20 mouse cellular contexts compared by ENCODE assay signal in the genomic region with DNA sequence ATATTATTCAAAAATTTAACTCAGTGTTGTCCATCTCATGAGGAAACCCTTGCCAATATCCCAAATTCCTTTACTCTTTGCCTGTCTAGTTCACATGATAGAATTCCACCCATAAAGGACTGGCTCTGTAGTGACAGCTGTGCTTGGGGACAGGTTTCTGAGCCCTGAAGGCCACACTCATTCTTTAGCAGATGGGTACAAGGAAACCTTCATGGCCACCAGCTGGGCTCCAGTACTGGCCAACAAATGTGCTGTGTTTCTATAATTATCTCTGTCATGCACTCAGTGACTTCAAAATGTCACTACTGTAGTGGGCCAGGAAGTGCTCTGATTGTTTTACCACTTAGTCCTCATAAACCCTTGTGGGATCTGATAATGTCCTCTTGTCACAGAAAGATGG.
DNase-seq lines count a peak whose midpoint lies in the region; ATAC-seq lines count a peak whose summit lies in the region.
"Had no signal": no experiment of that assay in that cellular context is flagged by ENCODE, and none has a peak within 500 bp of the region (broad histone marks: within the 10 kb centered on the region; RNA-seq: fewer than 3 reads in every experiment).

No protein-coding gene starts in this region.

- peak; percentile 69; the same call in 1 of the 2 replicates for ATAC-seq in cerebellum, adult (ENCODE audit: insufficient number of reproducible peaks, low FRiP score, low TSS enrichment)
- ATAC-seq in frontal cortex, adult (ENCODE audit: low TSS enrichment) = no peak
- ATAC-seq: forebrain, embryonic 14.5 days; inflammation-experienced regulatory T-cells, adult 6 months had no signal

- no peak for DNase-seq in cerebellum, postnatal 4 days (ENCODE audit: low spot score in 2 of 2)
- DNase-seq in brain, adult 2 months (ENCODE audit: low read depth, low spot score) = peak; percentile 92
- peak; percentile 77 for DNase-seq in cerebellum, adult 8-10 months
- peak; percentile 78 to 85 for DNase-seq in cerebellum, postnatal 36 days
- DNase-seq in ovary, postnatal 10 days (ENCODE audit: low spot score) = no peak
- DNase-seq: adrenal gland, postnatal 10 days; gastrocnemius, postnatal 10 days; heart, postnatal 14 days; kidney, adult 8-10 months; kidney, postnatal 10 days; layer of hippocampus, postnatal 36 days; lung, postnatal 36 days; midbrain, embryonic 14.5 days; right cerebral cortex, adult 18-20 months; right cerebral cortex, postnatal 4 days; thymus, postnatal 36 days had no signal

Comparison
In these comparisons a context has a peak if more than half of its experiments do, and no peak if none do; other contexts are left out.
1. DNase-seq: peak in brain, adult 2 months (single experiment), cerebellum, adult 8-10 months (single experiment) and cerebellum, postnatal 36 days (2 of 2); none in cerebellum, postnatal 4 days (0 of 2) and ovary, postnatal 10 days (single experiment).